Mouse (Mus musculus) T-cell, adult 2 months (primary cell): ENCODE results near the gene Hspb6.
A peak's percentile ranks its signal among the peaks of the same experiment; 100 is the strongest.

ENCODE experiments used
- DNase-seq: peaks from one replicate; pipeline ENCODE4 v3.0.0; 2022; ENCODE audit warnings: low spot score

The Hspb6 gene

DNA sequence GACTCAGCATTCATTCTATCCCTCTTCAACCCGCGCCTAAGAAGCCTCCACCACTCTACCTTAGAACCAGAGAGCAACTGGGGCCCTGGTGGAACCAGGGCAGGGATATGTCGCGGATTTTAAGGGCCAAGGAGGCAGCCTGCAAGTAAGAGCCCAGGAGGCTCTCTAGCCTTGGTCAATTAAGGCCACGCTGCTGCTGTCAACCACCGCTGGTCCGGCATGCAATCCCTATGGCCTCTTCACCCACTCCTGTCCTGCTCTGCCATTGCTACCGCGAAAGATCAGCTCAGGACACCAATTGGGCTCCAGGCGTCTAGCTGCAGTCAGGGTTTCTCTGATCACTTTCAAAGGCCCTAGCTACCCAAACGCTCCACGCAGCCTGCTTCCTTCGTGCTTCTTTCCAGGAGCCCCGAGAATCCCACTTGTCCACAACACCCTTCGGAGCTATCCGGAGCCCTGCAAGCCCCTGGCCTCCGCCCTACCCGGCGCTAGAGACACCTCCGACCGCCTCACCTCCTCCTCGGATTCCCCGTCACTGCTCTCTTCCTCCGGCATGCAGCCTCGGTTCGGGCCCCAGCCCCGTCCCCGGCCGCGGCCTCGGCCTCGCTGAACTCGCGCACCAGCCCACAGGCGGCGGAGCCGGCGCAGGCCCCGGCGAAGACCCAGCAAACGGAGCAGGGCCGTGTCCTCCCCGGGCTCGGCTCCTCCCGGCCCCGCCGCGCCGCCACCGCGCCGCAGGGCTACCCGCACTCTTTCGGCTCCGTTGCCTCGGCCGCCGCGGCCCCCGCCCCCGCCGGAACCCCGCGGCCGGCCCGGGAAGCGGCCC lies 36.1 kb downstream of the Hspb6 start:
- peak; percentile 62 for DNase-seq

DNA sequence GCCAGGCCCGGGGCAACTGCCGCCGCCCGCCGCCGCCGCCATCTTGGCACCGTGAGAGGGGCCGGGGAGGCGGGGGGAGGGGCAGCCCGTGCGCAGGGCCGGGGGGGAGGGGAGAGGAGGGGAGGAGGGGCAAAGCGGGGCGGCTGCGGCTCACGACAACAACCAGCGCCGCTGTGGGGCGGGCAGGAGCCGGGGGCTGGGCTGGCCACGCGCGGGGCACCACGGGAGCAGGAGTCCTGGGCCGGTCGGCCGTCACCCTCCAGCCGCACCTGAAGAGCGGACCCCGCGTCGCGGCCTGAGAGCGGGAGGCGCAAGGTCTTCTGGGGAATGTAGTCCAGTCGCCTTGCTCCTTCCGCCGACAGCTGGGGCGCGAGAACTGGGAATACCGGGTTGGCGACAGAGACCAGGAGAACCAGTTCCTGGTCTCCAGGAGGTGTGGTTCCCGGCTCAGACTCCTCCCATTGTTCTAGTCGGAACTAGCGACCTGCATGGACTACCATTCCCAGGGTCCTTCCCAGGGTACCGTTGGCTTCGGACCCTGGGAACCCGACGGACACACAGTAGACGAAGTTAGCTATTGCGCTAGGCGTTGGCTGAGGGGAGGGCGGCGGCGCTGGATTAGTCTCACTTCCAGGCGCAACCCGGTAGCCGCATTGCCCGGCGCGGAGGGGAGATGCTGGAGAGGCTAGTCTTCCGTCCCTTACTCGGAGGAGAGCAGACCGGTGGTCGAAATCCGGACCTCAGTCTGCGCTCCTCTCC lies 36.9 kb downstream of the Hspb6 start, which contains the start of gene Kmt2b:
Gene Kmt2b (minus strand): TSS at position 51 of the 759 bp plus-strand sequence.
- peak; percentile 86 for DNase-seq

DNA sequence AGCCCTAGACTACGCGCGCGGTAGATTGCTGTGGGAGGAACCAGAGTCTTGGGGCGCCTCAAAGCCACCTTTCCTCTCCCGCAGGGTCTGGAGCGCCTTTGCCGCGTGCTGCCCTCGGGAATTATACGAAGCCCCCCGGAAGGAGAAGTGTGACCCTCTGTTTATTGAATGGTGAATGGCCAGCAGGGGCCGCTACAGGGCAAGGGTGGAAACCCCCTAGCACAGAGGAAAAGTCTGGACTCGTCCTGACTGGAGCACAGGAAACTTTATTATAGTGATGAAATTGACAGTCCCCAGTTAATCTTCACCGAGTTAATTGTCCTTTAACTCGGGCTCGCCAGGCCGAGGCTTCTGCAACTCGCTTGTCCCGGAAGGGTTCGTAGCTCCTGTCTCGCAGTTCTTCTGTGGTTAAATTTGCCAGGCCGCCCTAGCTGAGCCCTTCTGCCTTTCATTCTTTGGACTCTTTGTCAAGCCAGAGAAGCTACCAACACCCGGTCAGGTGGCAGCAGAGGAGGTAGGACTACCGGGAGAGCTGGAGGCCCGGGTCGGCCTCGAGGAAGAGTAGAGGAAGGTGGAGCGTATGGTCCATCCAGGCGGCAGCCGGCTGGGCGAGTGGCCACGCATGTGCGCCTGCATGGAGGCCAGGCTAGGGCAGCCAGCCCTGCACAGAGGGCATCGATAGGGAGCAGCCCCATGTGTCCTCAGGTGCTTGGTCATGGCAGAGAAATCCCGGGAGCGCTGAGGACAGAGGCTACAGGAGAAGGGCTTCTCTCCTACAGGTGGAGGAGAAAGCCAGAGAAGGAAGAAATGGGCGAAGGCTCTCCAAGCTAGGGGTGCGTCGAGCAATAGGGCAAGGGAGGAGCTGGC lies 37.7 kb downstream of the Hspb6 start:
- DNase-seq, result peak; percentile 60

DNA sequence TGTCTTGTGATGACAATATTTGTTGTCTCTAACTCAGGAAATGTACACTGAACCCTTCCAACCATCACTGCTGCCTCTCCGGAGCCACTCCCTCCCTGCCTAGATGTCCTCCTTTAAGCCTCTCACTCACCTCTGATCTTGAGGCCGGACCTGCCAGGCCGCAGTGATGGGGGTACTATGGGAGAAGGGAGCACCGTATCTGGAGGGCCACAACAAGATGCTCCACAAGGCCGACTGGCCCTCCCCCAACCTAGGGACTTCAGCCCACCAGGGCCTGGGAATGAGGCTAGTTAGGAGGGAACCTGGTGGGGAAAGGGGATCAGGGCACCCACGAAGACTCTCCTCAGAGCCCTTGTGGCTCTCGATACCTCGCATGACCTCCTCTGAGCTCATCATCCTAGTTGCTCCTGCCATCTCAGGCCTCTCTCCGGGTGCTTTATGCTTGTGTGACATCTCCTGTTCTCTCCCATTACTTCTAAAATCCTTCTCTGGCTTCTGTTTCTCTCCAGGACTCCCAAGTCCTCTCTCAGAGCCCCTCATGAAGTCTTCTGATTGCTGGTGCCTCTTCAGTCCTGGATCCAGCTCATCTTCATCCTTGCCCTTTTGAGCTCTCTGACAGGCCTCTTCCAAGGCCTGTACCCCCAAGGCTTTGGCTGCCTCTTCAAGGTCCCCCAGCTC lies 39.1 kb downstream of the Hspb6 start:
- no peak for DNase-seq

DNA sequence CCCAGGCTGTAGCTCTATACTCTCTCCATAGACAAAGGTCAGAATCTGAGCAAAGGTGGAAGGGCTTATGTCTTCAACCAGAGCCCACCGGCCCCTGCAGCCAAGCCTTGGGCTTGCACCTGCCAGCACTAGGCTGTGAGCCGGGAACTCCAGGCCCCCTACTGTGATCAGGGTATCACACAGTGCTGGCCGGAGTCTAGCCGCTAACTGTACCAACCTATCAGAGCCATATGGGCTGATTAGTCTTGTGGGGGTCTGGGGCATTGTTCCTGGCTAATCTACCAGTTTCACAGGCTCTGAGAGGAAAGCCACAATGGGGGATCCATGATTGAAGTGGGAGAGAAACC lies 39.6 kb downstream of the Hspb6 start:
- no peak for DNase-seq

DNA sequence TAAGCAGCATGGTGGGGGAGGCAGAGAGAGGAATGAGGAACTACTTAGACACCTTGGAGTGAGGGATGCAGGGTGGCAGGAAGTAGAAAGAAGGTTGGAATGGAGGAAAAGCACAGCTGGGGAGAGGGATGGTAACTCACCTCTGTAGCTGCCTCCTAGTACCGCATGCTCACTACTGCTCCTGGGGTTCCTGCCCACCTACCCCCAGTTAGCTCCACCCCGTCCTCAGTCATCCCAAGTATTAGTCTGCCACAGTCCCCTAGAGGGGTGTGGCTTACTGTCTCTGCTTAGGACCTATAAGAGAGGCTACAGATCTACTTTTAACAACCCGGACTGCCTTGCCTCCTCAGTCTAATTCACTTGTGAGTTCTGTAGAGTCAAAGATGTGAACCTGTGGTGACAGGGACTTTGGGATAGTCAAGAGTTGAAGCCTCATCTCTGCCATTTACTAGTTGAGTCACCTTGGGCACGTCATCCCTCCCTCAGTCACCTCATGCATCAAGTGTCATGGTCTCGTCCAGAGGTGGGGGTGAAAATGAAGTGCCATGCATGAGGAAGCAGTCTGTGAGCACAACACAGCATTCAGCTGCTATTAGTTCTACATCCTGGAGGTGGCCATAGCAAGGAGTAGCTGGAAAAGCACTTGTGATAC lies 40.9 kb downstream of the Hspb6 start:
- DNase-seq, result no peak

DNA sequence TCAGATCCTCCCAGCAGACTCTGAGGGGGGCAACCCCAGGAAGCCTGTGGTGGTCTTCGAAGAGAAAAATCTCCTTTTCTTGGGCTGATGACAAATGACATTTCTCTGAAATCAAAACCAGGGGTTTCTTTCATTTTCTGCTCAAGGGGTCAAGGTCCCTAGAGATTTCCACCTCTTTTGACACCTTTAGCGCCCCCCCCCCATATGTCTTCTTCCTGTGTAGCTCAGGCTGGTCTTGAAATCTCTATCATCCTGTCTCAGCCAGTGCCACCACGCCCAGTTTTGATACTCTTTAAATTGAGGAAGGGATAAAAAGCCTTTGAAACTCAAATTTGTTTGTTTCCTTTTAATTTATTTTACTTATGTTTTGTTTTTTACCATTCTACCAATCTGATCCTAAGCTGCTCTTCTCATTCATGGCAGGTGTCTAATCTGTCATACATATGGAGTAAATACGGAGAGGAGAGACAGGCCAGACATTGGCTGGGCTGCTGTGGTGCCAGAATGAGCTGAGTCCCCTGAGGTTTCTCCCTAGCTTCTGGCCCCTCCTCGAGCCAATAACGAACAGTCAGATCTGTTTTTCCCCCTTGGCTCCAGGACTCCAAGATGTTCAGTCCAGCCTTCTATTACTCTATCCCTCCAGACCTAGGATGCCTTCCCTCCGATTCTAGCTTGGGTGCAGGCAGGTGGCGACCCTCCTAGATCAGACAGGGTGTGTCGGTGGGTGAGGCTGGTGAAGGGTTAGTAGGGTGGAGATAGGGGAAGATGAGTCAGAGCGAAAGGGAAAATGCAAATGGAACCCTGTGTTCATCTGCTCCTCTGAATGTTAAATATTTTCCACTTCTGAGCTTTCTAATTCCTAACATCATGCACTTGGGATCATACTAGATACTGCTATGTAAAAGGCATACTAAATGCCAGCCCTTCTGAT lies 41.9 kb downstream of the Hspb6 start:
- DNase-seq, result no peak

DNA sequence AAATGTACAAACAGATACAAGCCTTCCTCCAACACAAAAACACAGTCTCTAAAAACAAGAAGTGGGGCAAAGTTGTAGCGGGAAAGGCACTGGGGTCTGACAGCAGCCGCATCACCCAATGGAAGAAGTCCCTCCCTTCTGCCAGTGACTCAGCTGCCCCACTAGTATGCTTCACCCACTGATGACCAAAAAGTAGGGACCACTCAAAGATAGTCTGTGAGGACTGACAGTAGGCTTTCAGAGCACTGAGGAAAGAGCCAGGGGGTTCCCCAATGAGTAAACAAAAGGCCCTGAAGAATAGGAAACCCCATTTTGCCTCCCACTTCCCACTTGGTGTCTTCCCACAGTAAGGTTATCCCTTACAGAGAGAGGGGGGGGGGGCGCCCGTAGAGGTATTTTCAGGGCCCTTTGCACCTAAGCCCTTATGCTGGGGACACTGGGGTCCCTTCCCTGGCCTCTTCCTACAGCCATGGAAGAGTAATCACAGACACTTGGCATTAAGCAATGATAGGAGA lies 42.6 kb downstream of the Hspb6 start:
- DNase-seq, result no peak

GRCm38 (mm10) chr7:30596093-30596492 lies 44.1 kb downstream of the Hspb6 start:
- DNase-seq, result no peak

DNA sequence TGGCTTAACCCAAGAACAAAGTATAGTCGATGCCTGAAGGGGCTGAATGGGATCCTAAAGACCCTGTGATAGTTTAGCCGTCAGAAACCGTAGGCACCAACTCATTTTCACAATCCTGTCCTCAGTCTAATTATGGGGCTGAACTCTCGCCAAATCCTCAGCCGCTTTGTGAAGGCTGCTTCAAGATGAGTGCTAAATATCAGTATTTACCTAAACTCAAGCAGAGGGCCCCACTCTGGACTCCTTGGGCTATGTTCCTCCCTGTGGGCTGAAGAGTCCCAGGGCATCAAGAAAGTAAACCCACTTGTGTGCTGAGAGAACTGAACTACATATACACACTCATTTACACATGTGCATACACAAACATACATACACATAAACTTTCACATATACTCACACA lies 44.8 kb downstream of the Hspb6 start:
- DNase-seq, result no peak

DNA sequence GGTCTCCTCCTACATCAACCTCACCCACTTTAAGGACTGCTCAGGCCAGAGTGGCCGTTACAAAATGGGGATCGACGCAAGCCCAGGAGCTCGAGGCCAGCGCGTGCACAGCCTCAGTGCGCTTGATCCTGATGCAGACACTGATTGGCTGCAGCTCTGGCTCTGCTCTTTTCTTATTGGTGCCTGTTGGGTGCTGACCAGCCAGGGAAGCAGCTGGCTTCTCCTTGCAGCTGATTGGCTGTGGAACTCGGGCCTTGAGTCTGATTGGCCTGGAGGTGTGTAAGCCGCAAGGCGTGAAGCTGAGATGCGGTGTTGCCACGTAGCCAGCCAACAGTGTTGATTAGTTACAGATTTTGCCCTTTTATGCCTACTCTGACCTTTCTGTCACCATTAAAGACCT lies 46.8 kb downstream of the Hspb6 start, which contains the start of gene Zbtb32:
Gene Zbtb32 (minus strand): TSS at position 124 of the 400 bp plus-strand sequence.
- DNase-seq, result no peak

- DNase-seq, result peak; percentile 48
Measured at GRCm38 (mm10) chr7:30599933-30600353, 48.0 kb downstream of the Hspb6 start.

DNA sequence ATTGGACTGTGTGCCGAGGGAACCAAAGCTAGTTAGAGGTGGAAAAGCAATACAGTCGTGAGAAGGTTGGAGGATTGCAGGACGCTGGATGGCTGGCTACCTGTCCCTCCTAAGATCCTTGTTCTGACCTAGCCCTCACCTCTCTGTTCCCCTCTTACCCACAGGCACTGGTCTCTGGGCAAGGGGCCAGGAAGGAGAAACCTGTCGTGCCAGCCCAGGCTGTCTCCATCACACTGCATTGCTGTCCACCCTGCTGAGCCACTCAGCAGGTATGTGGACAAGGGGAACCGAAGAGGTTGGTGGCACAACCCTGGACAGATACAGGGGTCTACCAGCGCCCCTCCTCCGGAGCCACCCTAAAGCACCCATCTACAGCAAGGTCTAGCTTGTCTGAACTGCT lies 48.7 kb downstream of the Hspb6 start:
- DNase-seq, result no peak

- DNase-seq, result no peak
Measured at GRCm38 (mm10) chr7:30602583-30602982, 50.6 kb downstream of the Hspb6 start.

- DNase-seq, result no peak
Measured at GRCm38 (mm10) chr7:30604424-30604823, 52.4 kb downstream of the Hspb6 start.

GRCm38 (mm10) chr7:30604944-30605343 lies 53.0 kb downstream of the Hspb6 start:
- DNase-seq, result no peak
